Mouse (Mus musculus): ENCODE data around the gene Trem1. TPM values are rescaled to one million over a fixed set of nuclear protein-coding genes. Genes with fewer than 3 reads are reported as not detected.

The Trem1 gene
- polyA plus RNA-seq, 1 experiment, result not detected

DNA sequence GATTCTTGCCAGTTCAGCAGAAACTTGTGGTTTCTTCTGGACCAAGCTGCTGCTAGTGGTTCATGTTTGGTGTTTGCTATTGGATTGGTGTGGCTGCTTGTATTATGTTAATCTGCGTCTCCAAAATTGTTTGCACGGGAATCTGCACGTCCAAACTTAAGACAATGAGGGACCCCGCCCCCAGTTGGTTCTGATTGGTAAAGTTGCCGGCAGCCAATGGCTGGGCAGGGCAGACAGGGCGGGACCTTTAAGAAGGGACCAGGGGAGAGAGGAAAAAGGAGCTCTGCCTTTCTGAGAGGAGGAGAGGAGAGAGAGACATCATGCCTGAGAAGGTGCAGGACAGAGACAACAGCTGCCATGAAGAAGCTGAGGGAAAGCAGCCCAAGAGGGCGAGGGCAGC, 43.2 kb downstream of the Trem1 start:
- TF ChIP-seq MYOD1 (IDR thresholded peaks at IDR 0.05; ENCODE audit: control insufficient read depth, insufficient read length, low read depth), result no peak
- no peak for TF ChIP-seq MYOG (IDR thresholded peaks at IDR 0.05; ENCODE audit: control insufficient read depth, extremely low read depth, insufficient read length)
- TF ChIP-seq CEBPB (IDR thresholded peaks at IDR 0.05; ENCODE audit: low read depth), result no peak
- no peak for TF ChIP-seq CTCF (IDR thresholded peaks at IDR 0.05; ENCODE audit: control insufficient read depth, insufficient read depth, insufficient read length)
- TF ChIP-seq MAX (IDR thresholded peaks at IDR 0.05), result no peak
- TF ChIP-seq FOSL1 (IDR thresholded peaks at IDR 0.05; ENCODE audit: insufficient read depth, low read length, poor library complexity, severe bottlenecking), result no peak
- TF ChIP-seq USF1 (IDR thresholded peaks at IDR 0.05; ENCODE audit: low read depth), result no peak
- H3K36me3 ChIP-seq (ENCODE audit: control insufficient read depth, insufficient read depth), result no peaks in the 10 kb centered on the region
- no peak overlapping the region for H3ac ChIP-seq (ENCODE audit: control insufficient read depth, insufficient read length, low read depth)
- H3K79me2 ChIP-seq (ENCODE audit: control insufficient read depth, insufficient read depth), result no peaks in the 10 kb centered on the region
- no peaks in the 10 kb centered on the region for H3K79me3 ChIP-seq (ENCODE audit: low read depth)
- no peaks in the 10 kb centered on the region for H3K27me3 ChIP-seq (ENCODE audit: control insufficient read depth, insufficient read depth, insufficient read length)
- H3K4me3 ChIP-seq (ENCODE audit: insufficient read depth, poor library complexity, severe bottlenecking), result no peak overlapping the region

DNA sequence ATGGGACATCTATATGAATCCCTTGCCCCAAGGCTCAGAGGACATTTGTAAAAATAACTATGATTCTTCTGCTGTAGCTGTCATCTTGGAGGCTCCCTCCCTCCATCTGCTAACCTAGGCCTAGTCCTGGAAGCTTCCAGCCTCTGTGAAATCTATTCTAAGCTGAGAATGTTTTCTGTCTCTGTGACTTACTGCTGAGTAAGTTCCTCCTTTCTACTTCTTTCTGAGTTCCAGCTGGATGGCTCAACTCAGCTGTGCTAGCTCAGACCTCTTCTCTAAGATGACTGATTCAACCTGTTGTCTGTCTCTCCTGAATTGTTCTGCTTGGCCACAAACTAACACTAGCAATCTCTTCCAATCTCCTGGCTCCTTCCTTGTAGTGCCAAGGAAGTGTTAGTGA, 45.8 kb downstream of the Trem1 start:
- Histone ChIP-seq H3K4me3 (ENCODE audit: insufficient read depth, poor library complexity, severe bottlenecking) (no peak overlapping the region), H3K79me3 (ENCODE audit: low read depth) (no peaks in the 10 kb centered on the region), H3K36me3 (ENCODE audit: control insufficient read depth, insufficient read depth) (no peaks in the 10 kb centered on the region), H3K27me3 (ENCODE audit: control insufficient read depth, insufficient read depth, insufficient read length) (no peaks in the 10 kb centered on the region), H3K79me2 (ENCODE audit: control insufficient read depth, insufficient read depth) (no peaks in the 10 kb centered on the region), H3ac (ENCODE audit: control insufficient read depth, insufficient read length, low read depth) (no peak overlapping the region)
- no peak for TF ChIP-seq USF1 (IDR thresholded peaks at IDR 0.05; ENCODE audit: low read depth)
- TF ChIP-seq MAX (IDR thresholded peaks at IDR 0.05), result no peak
- TF ChIP-seq MYOD1 (IDR thresholded peaks at IDR 0.05; ENCODE audit: control insufficient read depth, insufficient read length, low read depth), result no peak
- no peak for TF ChIP-seq FOSL1 (IDR thresholded peaks at IDR 0.05; ENCODE audit: insufficient read depth, low read length, poor library complexity, severe bottlenecking)
- TF ChIP-seq CEBPB (IDR thresholded peaks at IDR 0.05; ENCODE audit: low read depth), result no peak
- TF ChIP-seq MYOG (IDR thresholded peaks at IDR 0.05; ENCODE audit: control insufficient read depth, extremely low read depth, insufficient read length), result no peak
- no peak for TF ChIP-seq CTCF (IDR thresholded peaks at IDR 0.05; ENCODE audit: control insufficient read depth, insufficient read depth, insufficient read length)

DNA sequence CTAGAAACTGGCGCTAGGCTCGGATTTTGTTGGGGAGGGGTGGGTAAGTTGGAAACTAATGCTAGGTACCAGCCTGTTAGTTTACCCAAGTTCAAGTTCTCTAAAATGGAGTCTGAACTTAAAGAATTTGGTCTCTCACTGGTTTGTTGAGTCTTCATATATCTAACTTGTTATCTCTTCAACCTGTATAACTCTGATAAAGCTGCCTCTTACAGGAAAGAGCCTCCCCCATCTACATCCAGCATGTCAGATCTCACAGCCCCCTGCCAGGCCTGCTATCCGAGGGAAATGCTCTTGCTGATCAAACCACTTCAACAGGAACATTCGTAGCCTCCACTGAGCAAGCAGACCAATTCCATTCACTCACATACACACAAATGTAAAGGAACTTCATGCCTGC, 46.4 kb downstream of the Trem1 start:
- Histone ChIP-seq H3K79me3 (ENCODE audit: low read depth) (no peaks in the 10 kb centered on the region), H3K4me3 (ENCODE audit: insufficient read depth, poor library complexity, severe bottlenecking) (no peak overlapping the region), H3K79me2 (ENCODE audit: control insufficient read depth, insufficient read depth) (no peaks in the 10 kb centered on the region), H3K27me3 (ENCODE audit: control insufficient read depth, insufficient read depth, insufficient read length) (no peaks in the 10 kb centered on the region), H3ac (ENCODE audit: control insufficient read depth, insufficient read length, low read depth) (no peak overlapping the region), H3K36me3 (ENCODE audit: control insufficient read depth, insufficient read depth) (no peaks in the 10 kb centered on the region)
- no peak for TF ChIP-seq CTCF (IDR thresholded peaks at IDR 0.05; ENCODE audit: control insufficient read depth, insufficient read depth, insufficient read length)
- no peak for TF ChIP-seq MYOD1 (IDR thresholded peaks at IDR 0.05; ENCODE audit: control insufficient read depth, insufficient read length, low read depth)
- no peak for TF ChIP-seq MAX (IDR thresholded peaks at IDR 0.05)
- no peak for TF ChIP-seq FOSL1 (IDR thresholded peaks at IDR 0.05; ENCODE audit: insufficient read depth, low read length, poor library complexity, severe bottlenecking)
- no peak for TF ChIP-seq CEBPB (IDR thresholded peaks at IDR 0.05; ENCODE audit: low read depth)
- no peak for TF ChIP-seq USF1 (IDR thresholded peaks at IDR 0.05; ENCODE audit: low read depth)
- TF ChIP-seq MYOG (IDR thresholded peaks at IDR 0.05; ENCODE audit: control insufficient read depth, extremely low read depth, insufficient read length), result no peak

DNA sequence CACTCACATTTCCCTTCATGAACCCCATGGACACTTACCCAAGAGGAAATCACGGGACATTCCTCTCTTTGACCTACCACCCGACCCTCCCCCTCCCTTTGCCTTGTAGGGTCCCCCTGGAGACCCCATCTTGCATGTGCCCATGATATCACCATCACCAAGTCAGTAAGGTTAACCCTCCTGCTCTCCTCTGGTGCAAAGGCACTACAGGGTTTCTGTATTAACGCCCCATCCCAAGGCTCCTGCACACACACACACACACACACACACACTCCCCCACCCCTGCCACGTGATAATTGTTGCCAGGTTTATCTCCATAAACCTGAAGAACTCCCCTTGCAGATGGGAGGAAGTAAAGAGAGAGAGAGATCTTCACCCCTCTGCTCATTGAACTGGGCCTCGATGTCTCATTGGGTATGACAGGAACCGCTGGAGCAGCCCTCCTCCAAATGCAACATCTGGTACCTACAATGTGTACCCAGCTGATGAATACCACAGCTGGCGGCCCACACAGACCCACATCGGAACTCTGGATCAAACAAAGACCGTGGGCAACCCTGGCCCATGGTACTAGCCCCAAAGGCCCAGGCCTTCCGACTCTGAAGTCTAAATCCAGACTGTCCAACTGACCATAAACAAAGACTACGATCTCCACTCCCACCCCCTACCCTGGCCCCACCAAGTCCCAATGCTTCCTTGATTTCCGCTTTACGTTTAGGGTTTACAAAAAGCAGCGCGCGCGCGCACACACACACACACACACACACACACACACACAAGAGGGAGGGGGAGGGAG, 48.6 kb downstream of the Trem1 start:
- no peak for TF ChIP-seq CEBPB (IDR thresholded peaks at IDR 0.05; ENCODE audit: low read depth)
- TF ChIP-seq MAX (IDR thresholded peaks at IDR 0.05), result no peak
- TF ChIP-seq FOSL1 (IDR thresholded peaks at IDR 0.05; ENCODE audit: insufficient read depth, low read length, poor library complexity, severe bottlenecking), result no peak
- TF ChIP-seq MYOD1 (IDR thresholded peaks at IDR 0.05; ENCODE audit: control insufficient read depth, insufficient read length, low read depth), result no peak
- no peak for TF ChIP-seq MYOG (IDR thresholded peaks at IDR 0.05; ENCODE audit: control insufficient read depth, extremely low read depth, insufficient read length)
- no peak for TF ChIP-seq CTCF (IDR thresholded peaks at IDR 0.05; ENCODE audit: control insufficient read depth, insufficient read depth, insufficient read length)
- TF ChIP-seq USF1 (IDR thresholded peaks at IDR 0.05; ENCODE audit: low read depth), result no peak
- H3K4me3 ChIP-seq (ENCODE audit: insufficient read depth, poor library complexity, severe bottlenecking), result no peak overlapping the region
- no peak overlapping the region for H3ac ChIP-seq (ENCODE audit: control insufficient read depth, insufficient read length, low read depth)
- H3K27me3 ChIP-seq (ENCODE audit: control insufficient read depth, insufficient read depth, insufficient read length), result no peaks in the 10 kb centered on the region
- H3K79me3 ChIP-seq (ENCODE audit: low read depth), result no peaks in the 10 kb centered on the region
- H3K79me2 ChIP-seq (ENCODE audit: control insufficient read depth, insufficient read depth), result no peaks in the 10 kb centered on the region
- no peaks in the 10 kb centered on the region for H3K36me3 ChIP-seq (ENCODE audit: control insufficient read depth, insufficient read depth)

DNA sequence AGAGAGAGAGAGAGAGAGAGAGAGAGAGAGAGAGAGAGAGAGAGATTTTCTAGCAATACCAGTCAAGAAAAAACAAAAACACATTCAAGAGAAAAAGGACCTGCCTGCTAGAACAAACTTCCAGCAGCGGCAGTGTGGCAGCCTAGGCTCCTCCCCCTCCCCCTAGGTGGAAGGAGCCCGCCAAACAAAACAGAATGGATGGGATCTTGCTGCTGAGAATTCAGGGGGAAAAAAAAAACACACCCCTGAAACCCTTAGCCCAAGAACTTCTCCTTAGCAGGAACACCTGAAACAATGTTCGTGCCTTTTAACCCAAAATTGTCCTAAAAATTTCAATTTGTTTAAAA, 49.1 kb downstream of the Trem1 start:
- H3K4me3 ChIP-seq (ENCODE audit: insufficient read depth, poor library complexity, severe bottlenecking), result no peak overlapping the region

More for the DNA sequence above, 49.1 kb downstream of the Trem1 start:
- Histone ChIP-seq H3K27me3 (ENCODE audit: control insufficient read depth, insufficient read depth, insufficient read length) (no peaks in the 10 kb centered on the region), H3K79me2 (ENCODE audit: control insufficient read depth, insufficient read depth) (no peaks in the 10 kb centered on the region), H3K36me3 (ENCODE audit: control insufficient read depth, insufficient read depth) (no peaks in the 10 kb centered on the region), H3ac (ENCODE audit: control insufficient read depth, insufficient read length, low read depth) (no peak overlapping the region), H3K79me3 (ENCODE audit: low read depth) (no peaks in the 10 kb centered on the region)
- TF ChIP-seq MYOD1 (IDR thresholded peaks at IDR 0.05; ENCODE audit: control insufficient read depth, insufficient read length, low read depth) (no peak), MYOG (IDR thresholded peaks at IDR 0.05; ENCODE audit: control insufficient read depth, extremely low read depth, insufficient read length) (no peak), USF1 (IDR thresholded peaks at IDR 0.05; ENCODE audit: low read depth) (no peak), CEBPB (IDR thresholded peaks at IDR 0.05; ENCODE audit: low read depth) (no peak), CTCF (IDR thresholded peaks at IDR 0.05; ENCODE audit: control insufficient read depth, insufficient read depth, insufficient read length) (no peak), MAX (IDR thresholded peaks at IDR 0.05) (no peak), FOSL1 (IDR thresholded peaks at IDR 0.05; ENCODE audit: insufficient read depth, low read length, poor library complexity, severe bottlenecking) (no peak)
